Mouse (Mus musculus) right cerebral cortex, postnatal 25 days (tissue): ENCODE measurements around the gene Mob3a.

Experiments
- DNase-seq: peaks from one replicate; pipeline ENCODE4 v3.0.0; 2022

Mob3a gene

GRCm38 (mm10) chr10:80698605-80699004, 3.2 kb downstream of the Mob3a start:
- no peak for DNase-seq

GRCm38 (mm10) chr10:80697812-80698211, 4.0 kb downstream of the Mob3a start:
- no peak for DNase-seq

- DNase-seq, result no peak
Measured at GRCm38 (mm10) chr10:80697393-80697787, 4.4 kb downstream of the Mob3a start.

GRCm38 (mm10) chr10:80696502-80697392, 5.0 kb downstream of the Mob3a start:
- no peak for DNase-seq

GRCm38 (mm10) chr10:80695801-80696501, 5.8 kb downstream of the Mob3a start:
- DNase-seq, result no peak

GRCm38 (mm10) chr10:80695186-80695585, 6.6 kb downstream of the Mob3a start:
- DNase-seq, result no peak

- DNase-seq, result no peak
Measured at GRCm38 (mm10) chr10:80694159-80694938, 7.4 kb downstream of the Mob3a start.

- no peak for DNase-seq
Measured at GRCm38 (mm10) chr10:80693401-80694045, 8.3 kb downstream of the Mob3a start.

GRCm38 (mm10) chr10:80692249-80693165, 9.3 kb downstream of the Mob3a start:
- no peak for DNase-seq

- no peak for DNase-seq
Measured at GRCm38 (mm10) chr10:80687850-80688249, 13.9 kb downstream of the Mob3a start.

- DNase-seq, result no peak
Measured at GRCm38 (mm10) chr10:80686617-80687016, 15.2 kb downstream of the Mob3a start.

GRCm38 (mm10) chr10:80684984-80685383, 16.8 kb downstream of the Mob3a start:
- no peak for DNase-seq

GRCm38 (mm10) chr10:80684214-80684613, 17.6 kb downstream of the Mob3a start:
- DNase-seq, result peak; percentile 47

GRCm38 (mm10) chr10:80683647-80684046, 18.1 kb downstream of the Mob3a start:
- no peak for DNase-seq

- no peak for DNase-seq
Measured at GRCm38 (mm10) chr10:80682003-80682402, 19.8 kb downstream of the Mob3a start.

GRCm38 (mm10) chr10:80680260-80680696, 21.5 kb downstream of the Mob3a start:
- no peak for DNase-seq

- DNase-seq, result no peak
Measured at GRCm38 (mm10) chr10:80679556-80680259, 22.1 kb downstream of the Mob3a start.

- DNase-seq, result no peak
Measured at GRCm38 (mm10) chr10:80678601-80679377, 23.0 kb downstream of the Mob3a start.

GRCm38 (mm10) chr10:80677942-80678436, 23.8 kb downstream of the Mob3a start, which contains the start of gene Mknk2:
Gene Mknk2 (minus strand): TSS chr10:80678112.
- peak; percentile 75 for DNase-seq
